ENCODE assay signal across 18 mouse cellular contexts in the genomic region with DNA sequence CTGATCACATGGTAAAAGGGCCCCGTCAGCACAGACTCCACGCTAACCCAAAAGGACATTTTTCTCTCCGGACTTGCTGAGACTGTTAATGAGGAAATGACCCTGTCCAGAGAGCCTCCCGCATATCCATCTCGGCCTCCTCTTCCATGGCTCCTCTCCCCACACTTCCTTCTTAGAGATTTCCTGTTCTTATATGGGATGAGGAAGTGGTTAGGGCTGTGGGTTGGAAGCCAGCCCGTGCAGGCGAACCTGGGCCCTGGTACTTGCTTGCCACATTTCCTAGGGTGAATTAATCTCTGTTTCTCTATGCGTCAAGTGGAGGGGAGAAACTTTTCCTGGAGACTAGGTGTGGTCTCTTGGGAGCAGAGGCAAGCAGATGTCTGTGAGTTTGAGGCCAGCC. TPM values are rescaled to one million over a fixed set of nuclear protein-coding genes. Genes with fewer than 3 reads are reported as not detected.
"Had no signal": no experiment of that assay in that cellular context is flagged by ENCODE, and none has a peak within 500 bp of the region (broad histone marks: within the 10 kb centered on the region; RNA-seq: fewer than 3 reads in every experiment).

No protein-coding gene starts in this region.

- H3K4me3 ChIP-seq: liver, embryonic 13.5 days; liver, embryonic 15.5 days; lung, embryonic 15.5 days; megakaryocyte, embryonic 14.5 days; midbrain, embryonic 13.5 days; midbrain, embryonic 15.5 days; myocyte; neural tube, embryonic 12.5 days had no signal

- H3K9ac ChIP-seq: liver, embryonic 13.5 days; liver, embryonic 15.5 days; liver, postnatal 0 days; lung, embryonic 15.5 days; midbrain, embryonic 13.5 days; midbrain, embryonic 15.5 days; neural tube, embryonic 12.5 days had no signal

- H3K9me3 ChIP-seq: liver, embryonic 13.5 days; liver, embryonic 15.5 days; lung, embryonic 15.5 days; midbrain, embryonic 15.5 days; neural tube, embryonic 12.5 days had no signal

- H3K27ac ChIP-seq: liver, embryonic 13.5 days; liver, embryonic 15.5 days; lung, embryonic 15.5 days; macrophage; midbrain, embryonic 13.5 days; midbrain, embryonic 15.5 days; neural tube, embryonic 12.5 days had no signal

- ATAC-seq: liver, postnatal 0 days; lung, postnatal 0 days; midbrain, embryonic 13.5 days; midbrain, embryonic 15.5 days had no signal

- H3K36me3 ChIP-seq: liver, embryonic 13.5 days; liver, embryonic 15.5 days; lung, embryonic 15.5 days; midbrain, embryonic 13.5 days; midbrain, embryonic 15.5 days; neural tube, embryonic 12.5 days had no signal

- DNase-seq: liver, embryonic 13.5 days; liver, postnatal 0 days; lung, adult 2 months; lung, postnatal 14 days; right cerebral cortex, postnatal 14 days; thymus, adult 18-20 months; thymus, postnatal 14 days; thymus, postnatal 36 days had no signal

- H3K4me1 ChIP-seq: liver, embryonic 13.5 days; liver, embryonic 15.5 days; megakaryocyte, embryonic 14.5 days had no signal

RNA-seq across cellular contexts. Expression of a gene that starts 10.1 kb away (rescaled TPM):
- total RNA-seq: neutrophil, adult 5-6 weeks had no signal
- polyA plus RNA-seq: macrophage had no signal
